Mouse (Mus musculus) naive thymus-derived CD4-positive, alpha-beta T cell, adult 2 months (primary cell): ENCODE measurements at regions not wholly inside any gene's neighbourhood (a gene's known extent, or its start where the extent isn't known, plus 50 kb on each side); places are given as distances from the start of the nearest gene placed in this dataset.

Experiments
- DNase-seq: peaks from one replicate; pipeline ENCODE4 v3.0.0-alpha.2; 2011; ENCODE audit warnings: low read depth

- DNase-seq = no peak
Observed at GRCm38 (mm10) chr6:67186537-67187274, 51.3 kb upstream of the Serbp1 start.

GRCm38 (mm10) chr6:67184662-67185061 lies 53.3 kb upstream of the Serbp1 start:
- peak; percentile 75 for DNase-seq

GRCm38 (mm10) chr6:67183481-67184215 lies 54.3 kb upstream of the Serbp1 start:
- DNase-seq = peak; percentile 56

- DNase-seq = no peak
Observed at GRCm38 (mm10) chr6:67182453-67182852, 55.5 kb upstream of the Serbp1 start.

GRCm38 (mm10) chr6:67181459-67181858 lies 56.5 kb upstream of the Serbp1 start:
- no peak for DNase-seq

GRCm38 (mm10) chr6:67179416-67179815 lies 58.6 kb upstream of the Serbp1 start:
- no peak for DNase-seq

- DNase-seq = no peak
Observed at GRCm38 (mm10) chr6:67178531-67178930, 59.4 kb upstream of the Serbp1 start.

- no peak for DNase-seq
Observed at GRCm38 (mm10) chr6:67178101-67178500, 59.9 kb upstream of the Serbp1 start.

GRCm38 (mm10) chr6:67170674-67170946 lies 67.4 kb upstream of the Serbp1 start:
- DNase-seq = no peak

GRCm38 (mm10) chr6:67169873-67170673 lies 67.9 kb upstream of the Serbp1 start:
- peak; percentile 82 for DNase-seq

GRCm38 (mm10) chr6:67168803-67169202 lies 69.2 kb upstream of the Serbp1 start:
- no peak for DNase-seq

GRCm38 (mm10) chr6:67168031-67168777 lies 69.8 kb upstream of the Serbp1 start:
- DNase-seq = no peak

- no peak for DNase-seq
Observed at GRCm38 (mm10) chr6:67165091-67165490, 72.9 kb upstream of the Serbp1 start.

- no peak for DNase-seq
Observed at GRCm38 (mm10) chr6:67163947-67164346, 74.0 kb upstream of the Serbp1 start.

GRCm38 (mm10) chr6:67162814-67163213 lies 75.2 kb upstream of the Serbp1 start:
- DNase-seq = no peak

GRCm38 (mm10) chr6:67161610-67162009 lies 76.4 kb upstream of the Serbp1 start:
- DNase-seq = no peak

- no peak for DNase-seq
Observed at GRCm38 (mm10) chr6:67160564-67160963, 77.4 kb upstream of the Serbp1 start.

GRCm38 (mm10) chr6:67159726-67160523 lies 78.1 kb upstream of the Serbp1 start:
- no peak for DNase-seq

- no peak for DNase-seq
Observed at GRCm38 (mm10) chr6:67159224-67159623, 78.8 kb upstream of the Serbp1 start.

GRCm38 (mm10) chr6:67158765-67159164 lies 79.2 kb upstream of the Serbp1 start:
- peak; percentile 94 for DNase-seq

GRCm38 (mm10) chr6:67152845-67153468 lies 85.0 kb upstream of the Serbp1 start:
- no peak for DNase-seq
